Mouse (Mus musculus): ENCODE data around the gene Npr3.

GRCm38 (mm10) chr15:11841828-11842227, 65.3 kb downstream of the Npr3 start:
- TF ChIP-seq CTCF (IDR thresholded peaks at IDR 0.05; ENCODE audit: borderline replicate concordance, extremely low read depth, insufficient read depth, insufficient read length) (no peak), POLR2A (IDR thresholded peaks at IDR 0.05; ENCODE audit: borderline replicate concordance, extremely low read depth, insufficient read depth, insufficient read length, poor library complexity, severe bottlenecking) (no peak)

All from brain, embryonic 14.5 days (tissue).